Mouse (Mus musculus) E14TG2a.4 (cell line): Measurements from ENCODE around the gene Gm10337.

Experiments used
- CTCF ChIP-seq: conservative IDR thresholded peaks from 2 replicates; pipeline ENCODE4 v1.5.1; 2014; ENCODE audit warnings: low read length
- NANOG ChIP-seq: IDR thresholded peaks from 2 replicates; pipeline ENCODE4 v1.6.1; 2014; ENCODE audit warnings: borderline replicate concordance, low read length, mixed read lengths

GRCm38 (mm10) chr15:102500479-102500878 lies 3.0 kb upstream of the Gm10337 start:
- TF ChIP-seq CTCF (no peak), NANOG (no peak)
